Mouse (Mus musculus) lung, postnatal 0 days (tissue): ENCODE measurements around the gene Olfr1163.

ENCODE experiments used
- CTCF ChIP-seq: IDR thresholded peaks from 2 replicates; pipeline ENCODE4 v1.5.1; 2016; ENCODE audit warnings: antibody characterized with exemption, mild to moderate bottlenecking
- EP300 ChIP-seq: IDR thresholded peaks from 2 replicates; pipeline ENCODE4 v1.6.1; 2016; ENCODE audit warnings: antibody characterized with exemption, mild to moderate bottlenecking, control low read depth

DNA sequence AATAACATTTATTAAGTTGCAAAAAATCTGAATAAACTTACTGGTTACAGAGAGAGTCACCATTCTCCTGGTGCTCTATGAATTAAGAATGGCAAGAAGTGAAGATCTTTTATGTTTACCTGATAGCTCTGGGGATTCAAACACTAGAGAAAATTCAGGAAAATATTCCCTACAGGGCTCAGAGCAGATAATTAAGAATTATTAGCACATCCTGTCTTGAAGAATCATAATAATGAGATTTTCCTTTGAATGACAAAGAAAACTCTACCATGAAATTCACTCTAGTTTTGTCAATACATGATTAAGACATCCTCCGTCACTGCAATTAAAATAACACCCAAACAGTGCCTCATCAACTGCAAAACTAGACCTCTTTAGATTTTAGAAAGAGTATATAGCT, 20.6 kb downstream of the Olfr1163 start, which contains the start of gene Olfr1162:
- TF ChIP-seq EP300 (no peak), CTCF (no peak)
